Mouse (Mus musculus): ENCODE measurements at regions not wholly inside any gene's neighbourhood (a gene's known extent, or its start where the extent isn't known, plus 50 kb on each side); places are given as distances from the start of the nearest gene placed in this dataset.

- no peak overlapping the region for H3K9ac ChIP-seq (ENCODE audit: low read depth, low read length)
- H3K4me2 ChIP-seq (replicated peaks; ENCODE audit: low read depth), result no peak overlapping the region
- WGBS, result 91% methylated on average over 4 of the region's 4 CpGs
- H3K36me3 ChIP-seq (ENCODE audit: control insufficient read depth, insufficient read depth), result no peaks in the 10 kb centered on the region
- ATAC-seq, result no peak
- no peak for TF ChIP-seq CTCF (IDR thresholded peaks at IDR 0.05; ENCODE audit: low read depth)
- no peak overlapping the region for H3K4me3 ChIP-seq (ENCODE audit: low read depth, low read length)
- H3K27me3 ChIP-seq (replicated peaks; ENCODE audit: control insufficient read depth, insufficient read depth, low read length), result no peaks in the 10 kb centered on the region
- H3K9me3 ChIP-seq (ENCODE audit: control insufficient read depth), result no peaks in the 10 kb centered on the region
- H3K27ac ChIP-seq (ENCODE audit: low read depth, low read length), result no peak overlapping the region
- 0 out of 2 replicates have a peak, but pooled peaks cover 2% of the 10 kb centered on the region for H3K4me1 ChIP-seq (replicated peaks; ENCODE audit: control insufficient read depth, insufficient read depth, low read length)
These were observed 936.5 kb upstream of the Gm7489 start for GRCm38 (mm10) chr15:52948196-52948595.

- WGBS, result 44% methylated on average over 1 of the region's 1 CpGs
- Histone ChIP-seq H3K27ac (ENCODE audit: low read depth, low read length) (no peak overlapping the region), H3K4me3 (ENCODE audit: low read depth, low read length) (no peak overlapping the region), H3K4me2 (replicated peaks; ENCODE audit: low read depth) (no peak overlapping the region), H3K27me3 (replicated peaks; ENCODE audit: control insufficient read depth, insufficient read depth, low read length) (no peaks in the 10 kb centered on the region), H3K9ac (ENCODE audit: low read depth, low read length) (no peak overlapping the region), H3K36me3 (ENCODE audit: control insufficient read depth, insufficient read depth) (no peaks in the 10 kb centered on the region), H3K4me1 (replicated peaks; ENCODE audit: control insufficient read depth, insufficient read depth, low read length) (peaks cover 2% of the 10 kb centered on the region; the same call in 1 of the 2 replicates), H3K9me3 (ENCODE audit: control insufficient read depth) (no peaks in the 10 kb centered on the region)
- no peak for TF ChIP-seq CTCF (IDR thresholded peaks at IDR 0.05; ENCODE audit: low read depth)
- ATAC-seq, result no peak
These were observed 931.2 kb upstream of the Gm7489 start for GRCm38 (mm10) chr15:52953480-52953879.

- Histone ChIP-seq H3K4me2 (replicated peaks; ENCODE audit: low read depth) (peak overlapping the region; percentile 14), H3K27me3 (replicated peaks; ENCODE audit: control insufficient read depth, insufficient read depth, low read length) (no peaks in the 10 kb centered on the region), H3K27ac (ENCODE audit: low read depth, low read length) (peak overlapping the region; percentile 60), H3K4me1 (replicated peaks; ENCODE audit: control insufficient read depth, insufficient read depth, low read length) (peaks cover 2% of the 10 kb centered on the region; the same call in 1 of the 2 replicates), H3K9me3 (ENCODE audit: control insufficient read depth) (no peaks in the 10 kb centered on the region), H3K36me3 (ENCODE audit: control insufficient read depth, insufficient read depth) (no peaks in the 10 kb centered on the region), H3K4me3 (ENCODE audit: low read depth, low read length) (no peak overlapping the region), H3K9ac (ENCODE audit: low read depth, low read length) (no peak overlapping the region)
- ATAC-seq, result peak; percentile 91
- 32% methylated on average over 7 of the region's 7 CpGs for WGBS
- TF ChIP-seq CTCF (IDR thresholded peaks at IDR 0.05; ENCODE audit: low read depth), result no peak
These were observed 929.8 kb upstream of the Gm7489 start for GRCm38 (mm10) chr15:52954715-52955593.

- ATAC-seq, result no peak
- no peaks in the 10 kb centered on the region for H3K36me3 ChIP-seq (ENCODE audit: control insufficient read depth, insufficient read depth)
- no peak overlapping the region for H3K9ac ChIP-seq (ENCODE audit: low read depth, low read length)
- H3K9me3 ChIP-seq (ENCODE audit: control insufficient read depth), result no peaks in the 10 kb centered on the region
- no peaks in the 10 kb centered on the region for H3K4me1 ChIP-seq (replicated peaks; ENCODE audit: control insufficient read depth, insufficient read depth, low read length)
- no peak overlapping the region for H3K4me2 ChIP-seq (replicated peaks; ENCODE audit: low read depth)
- no peak for TF ChIP-seq CTCF (IDR thresholded peaks at IDR 0.05; ENCODE audit: low read depth)
- H3K4me3 ChIP-seq (ENCODE audit: low read depth, low read length), result no peak overlapping the region
- no peaks in the 10 kb centered on the region for H3K27me3 ChIP-seq (replicated peaks; ENCODE audit: control insufficient read depth, insufficient read depth, low read length)
- 81% methylated on average over 2 of the region's 2 CpGs for WGBS
- no peak overlapping the region for H3K27ac ChIP-seq (ENCODE audit: low read depth, low read length)
These were observed 925.0 kb upstream of the Gm7489 start for GRCm38 (mm10) chr15:52959711-52960110.

GRCm38 (mm10) chr15:52961491-52961890 is 923.2 kb upstream of the Gm7489 start:
- Histone ChIP-seq H3K4me2 (replicated peaks; ENCODE audit: low read depth) (no peak overlapping the region), H3K27me3 (replicated peaks; ENCODE audit: control insufficient read depth, insufficient read depth, low read length) (no peaks in the 10 kb centered on the region), H3K27ac (ENCODE audit: low read depth, low read length) (no peak overlapping the region), H3K36me3 (ENCODE audit: control insufficient read depth, insufficient read depth) (no peaks in the 10 kb centered on the region), H3K9me3 (ENCODE audit: control insufficient read depth) (no peaks in the 10 kb centered on the region), H3K4me3 (ENCODE audit: low read depth, low read length) (no peak overlapping the region), H3K9ac (ENCODE audit: low read depth, low read length) (no peak overlapping the region), H3K4me1 (replicated peaks; ENCODE audit: control insufficient read depth, insufficient read depth, low read length) (no peaks in the 10 kb centered on the region)
- no peak for ATAC-seq
- no peak for TF ChIP-seq CTCF (IDR thresholded peaks at IDR 0.05; ENCODE audit: low read depth)
- WGBS, result 83% methylated on average over 3 of the region's 3 CpGs

DNA sequence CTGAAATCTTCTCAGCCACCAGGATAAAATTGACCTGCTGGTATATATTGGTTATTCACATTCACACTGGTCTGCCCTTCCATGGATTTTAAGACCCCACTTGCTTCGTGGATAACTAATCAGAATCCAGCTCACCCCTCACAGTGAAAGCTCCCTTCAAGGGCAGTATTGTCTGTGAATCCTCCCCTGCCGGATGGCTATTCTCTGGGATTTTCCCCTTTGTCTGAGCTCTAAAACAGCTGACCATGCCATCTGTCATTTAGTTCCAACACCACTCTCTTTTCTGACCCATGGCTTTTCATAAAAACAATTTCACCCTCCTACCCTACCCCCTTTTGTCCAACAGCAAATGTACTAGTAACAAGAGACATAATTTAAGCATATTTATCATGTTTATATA is 920.8 kb upstream of the Gm7489 start:
- no peaks in the 10 kb centered on the region for H3K9me3 ChIP-seq (ENCODE audit: control insufficient read depth)
- TF ChIP-seq CTCF (IDR thresholded peaks at IDR 0.05; ENCODE audit: low read depth), result no peak
- 49% methylated on average over 2 of the region's 2 CpGs for WGBS
- no peak overlapping the region for H3K27ac ChIP-seq (ENCODE audit: low read depth, low read length)
- no peak overlapping the region for H3K4me2 ChIP-seq (replicated peaks; ENCODE audit: low read depth)
- H3K27me3 ChIP-seq (replicated peaks; ENCODE audit: control insufficient read depth, insufficient read depth, low read length), result no peaks in the 10 kb centered on the region
- no peak for ATAC-seq
- H3K9ac ChIP-seq (ENCODE audit: low read depth, low read length), result no peak overlapping the region
- no peaks in the 10 kb centered on the region for H3K4me1 ChIP-seq (replicated peaks; ENCODE audit: control insufficient read depth, insufficient read depth, low read length)
- no peak overlapping the region for H3K4me3 ChIP-seq (ENCODE audit: low read depth, low read length)
- H3K36me3 ChIP-seq (ENCODE audit: control insufficient read depth, insufficient read depth), result no peaks in the 10 kb centered on the region

All from intestine, postnatal 0 days (tissue).